Mouse (Mus musculus): ENCODE results near the gene Tmcc1. TPM values are rescaled to one million over a fixed set of nuclear protein-coding genes. Genes with fewer than 3 reads are reported as not detected.

Tmcc1 gene
- total and polyA plus RNA-seq, 3 experiments, result 9.1 to 30.6 TPM; not detected in 1

GRCm38 (mm10) chr6:116072746-116073261 is 120.5 kb downstream of the Tmcc1 start:
- TF ChIP-seq E2F4 (IDR thresholded peaks at IDR 0.05; ENCODE audit: borderline replicate concordance, low read depth, low read length) (no peak), SMC3 (IDR thresholded peaks at IDR 0.05; ENCODE audit: low read depth, low read length) (no peak), ZC3H11A (IDR thresholded peaks at IDR 0.05; ENCODE audit: low read depth, low read length) (no peak), GATA1 (IDR thresholded peaks at IDR 0.05; ENCODE audit: low read depth, low read length) (no peak), ETS1 (IDR thresholded peaks at IDR 0.05; ENCODE audit: low read depth, low read length) (no peak), ELF1 (IDR thresholded peaks at IDR 0.05; ENCODE audit: low read depth, low read length) (no peak), SIN3A (IDR thresholded peaks at IDR 0.05; ENCODE audit: low read length) (no peak), ZNF384 (IDR thresholded peaks at IDR 0.05; ENCODE audit: low read depth, low read length) (no peak), TBP (IDR thresholded peaks at IDR 0.05; ENCODE audit: low read depth, low read length) (no peak), MYB (IDR thresholded peaks at IDR 0.05; ENCODE audit: low read depth, low read length) (no peak), NELFE (IDR thresholded peaks at IDR 0.05; ENCODE audit: low read depth, low read length) (no peak), USF2 (IDR thresholded peaks at IDR 0.05; ENCODE audit: borderline replicate concordance in 1 of 2, insufficient read depth in 1 of 2, low read depth in 1 of 2, low read length in 2 of 2) (no peak), MEF2A (IDR thresholded peaks at IDR 0.05; ENCODE audit: extremely low read depth, insufficient replicate concordance, low read depth, low read length, poor library complexity, severe bottlenecking) (no peak), JUND (IDR thresholded peaks at IDR 0.05; ENCODE audit: low read depth, low read length) (no peak)
- DNase-seq (ENCODE audit: low read depth, low spot score), result no peak
- no peaks in the 10 kb centered on the region for H3K79me2 ChIP-seq (ENCODE audit: control insufficient read depth, insufficient read depth, low read length, poor library complexity)
- H3K9me3 ChIP-seq (replicated peaks; ENCODE audit: insufficient read depth, low read length), result no peaks in the 10 kb centered on the region
- no peak overlapping the region for H3K9ac ChIP-seq (ENCODE audit: control insufficient read depth, low read depth, low read length, poor library complexity, severe bottlenecking)
- H3K27ac ChIP-seq (ENCODE audit: control insufficient read depth, low read depth, low read length), result no peak overlapping the region
- peaks cover 7 to 12% of the 10 kb centered on the region in 2 experiments; a peak in 3 of 4 replicates for H3K4me1 ChIP-seq (ENCODE audit: control insufficient read depth in 1 of 2, insufficient read depth in 2 of 2, low read length in 2 of 2)
- no peak overlapping the region for H3K4me3 ChIP-seq (ENCODE audit: control insufficient read depth in 1 of 2, insufficient read depth in 1 of 2, low read depth in 2 of 2, low read length in 2 of 2)
- peaks cover 0 to 10% of the 10 kb centered on the region in 2 experiments; a peak in 2 of 4 replicates for H3K36me3 ChIP-seq (ENCODE audit: control insufficient read depth in 1 of 2, insufficient read depth in 2 of 2, low read length in 2 of 2)
- H3K27me3 ChIP-seq (ENCODE audit: control insufficient read depth in 1 of 2, insufficient read depth in 2 of 2, low read length in 2 of 2), result no peaks in the 10 kb centered on the region

GRCm38 (mm10) chr6:116072221-116072745 is 121.0 kb downstream of the Tmcc1 start:
- DNase-seq (ENCODE audit: low read depth, low spot score), result no peak
- Histone ChIP-seq H3K79me2 (ENCODE audit: control insufficient read depth, insufficient read depth, low read length, poor library complexity) (no peaks in the 10 kb centered on the region), H3K36me3 (ENCODE audit: control insufficient read depth in 1 of 2, insufficient read depth in 2 of 2, low read length in 2 of 2) (peaks cover 0 to 10% of the 10 kb centered on the region in 2 experiments; a peak in 2 of 4 replicates), H3K27me3 (ENCODE audit: control insufficient read depth in 1 of 2, insufficient read depth in 2 of 2, low read length in 2 of 2) (no peaks in the 10 kb centered on the region), H3K4me3 (ENCODE audit: control insufficient read depth in 1 of 2, insufficient read depth in 1 of 2, low read depth in 2 of 2, low read length in 2 of 2) (no peak overlapping the region), H3K4me1 (ENCODE audit: control insufficient read depth in 1 of 2, insufficient read depth in 2 of 2, low read length in 2 of 2) (peaks cover 7 to 10% of the 10 kb centered on the region in 2 experiments; a peak in 3 of 4 replicates), H3K9me3 (replicated peaks; ENCODE audit: insufficient read depth, low read length) (no peaks in the 10 kb centered on the region), H3K27ac (ENCODE audit: control insufficient read depth, low read depth, low read length) (no peak overlapping the region), H3K9ac (ENCODE audit: control insufficient read depth, low read depth, low read length, poor library complexity, severe bottlenecking) (no peak overlapping the region)
- TF ChIP-seq MYC (IDR thresholded peaks at IDR 0.05; ENCODE audit: low read depth, low read length), result no peak
- TF ChIP-seq JUND (IDR thresholded peaks at IDR 0.05; ENCODE audit: low read depth, low read length), result no peak

Data from MEL (cell line).